Mouse (Mus musculus) midbrain, embryonic 16.5 days (tissue): Measurements from ENCODE around the gene Trpm2. TPM values are rescaled to one million over a fixed set of nuclear protein-coding genes. Genes with fewer than 3 reads are reported as not detected.
A peak's percentile ranks its signal among the peaks of the same experiment; 100 is the strongest.

Experiments used
- ATAC-seq: fragments of 200-750 bp; cut with Nextera tagmentation; 2 replicates; pipeline ENCODE4 v1.8.0; 2017; ENCODE audit warnings: moderate TSS enrichment
- H3K27ac ChIP-seq: fragments of 300-500 bp; sonication (generic); 2 replicates; pipeline ENCODE4 v1.5.1; 2014; ENCODE audit warnings: mild to moderate bottlenecking, low read length, mixed read lengths
- H3K27me3 ChIP-seq: fragments of 300-500 bp; sonication (generic); 2 replicates; pipeline ENCODE4 v1.6.1; 2014; ENCODE audit warnings: low read depth, low read length, mixed read lengths; ENCODE audit not compliant: control insufficient read depth, insufficient read depth
- H3K36me3 ChIP-seq: fragments of 300-500 bp; sonication (generic); 2 replicates; pipeline ENCODE4 v1.6.1; 2014; ENCODE audit warnings: mild to moderate bottlenecking, low read length, moderate library complexity, mixed read lengths; ENCODE audit not compliant: control insufficient read depth, insufficient read depth
- H3K4me1 ChIP-seq: fragments of 300-500 bp; sonication (generic); 2 replicates; pipeline ENCODE4 v1.6.1; 2014; ENCODE audit warnings: mild to moderate bottlenecking, low read length, mixed read lengths; ENCODE audit not compliant: control insufficient read depth, insufficient read depth
- H3K4me2 ChIP-seq: fragments of 300-500 bp; sonication (generic); 2 replicates; pipeline ENCODE4 v1.6.1; 2014; ENCODE audit warnings: mild to moderate bottlenecking, low read length, mixed read lengths
- H3K4me3 ChIP-seq: fragments of 300-500 bp; sonication (generic); 2 replicates; pipeline ENCODE4 v1.5.1; 2014; ENCODE audit warnings: low read depth, mild to moderate bottlenecking, low read length, moderate library complexity, mixed read lengths
- H3K9ac ChIP-seq: fragments of 300-500 bp; sonication (generic); 2 replicates; pipeline ENCODE4 v1.6.1; 2014; ENCODE audit warnings: low read depth, low read length, mixed read lengths
- H3K9me3 ChIP-seq: fragments of 300-500 bp; sonication (generic); replicated peaks from 2 replicates; pipeline ENCODE4 v1.6.1; 2014; ENCODE audit warnings: mild to moderate bottlenecking, low read length, mixed read lengths; ENCODE audit not compliant: control insufficient read depth, poor library complexity, severe bottlenecking
- WGBS: fragments of 180-500 bp; shearing (Covaris S2); extraction: QIAGEN DNeasy Blood & Tissue Kit; methylation state at CpG from one replicate; pipeline ENCODE4 v1.1.7; 2014; 5-methylcytosine and 5-hydroxymethylcytosine counted together
- polyA plus RNA-seq: library from polyadenylated mRNA; unstranded; fragments of >200 nt; fragmentation: Nextera tagmentation; extraction: Ambion mirVana; gene quantifications from 2 replicates; pipeline ENCODE4 v1.2.1, GENCODE M21; 2015

Trpm2 gene
- polyA plus RNA-seq, 1 experiment from 2014 or later = 6.4 TPM

DNA sequence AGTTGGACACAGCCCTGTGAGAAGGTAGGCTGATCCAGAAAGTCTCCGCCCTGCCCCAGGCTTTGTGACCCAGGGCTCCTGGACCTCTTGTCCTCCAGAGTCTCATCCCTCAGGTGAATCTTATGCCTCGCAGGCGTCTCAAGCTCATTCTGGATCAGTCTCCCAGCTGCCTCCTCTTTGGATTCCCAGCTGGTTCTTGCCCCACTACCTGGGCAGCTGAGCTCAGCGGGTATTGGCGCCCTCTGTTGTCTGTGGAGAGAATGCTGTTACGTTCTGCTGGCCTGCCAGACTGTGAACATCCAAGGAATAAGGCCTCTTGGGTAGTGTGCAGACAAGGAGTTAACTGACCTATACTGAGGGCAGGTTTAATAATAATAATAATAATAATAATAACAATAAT is 91.4 kb downstream of the Trpm2 start:
- Histone ChIP-seq H3K27ac (no peak overlapping the region), H3K4me1 (no peaks in the 10 kb centered on the region), H3K9ac (no peak overlapping the region), H3K4me3 (no peak overlapping the region), H3K27me3 (no peaks in the 10 kb centered on the region), H3K4me2 (no peak overlapping the region), H3K9me3 (no peaks in the 10 kb centered on the region), H3K36me3 (no peaks in the 10 kb centered on the region)
- WGBS = 56% methylated on average over 6 of the region's 6 CpGs
- no peak for ATAC-seq

DNA sequence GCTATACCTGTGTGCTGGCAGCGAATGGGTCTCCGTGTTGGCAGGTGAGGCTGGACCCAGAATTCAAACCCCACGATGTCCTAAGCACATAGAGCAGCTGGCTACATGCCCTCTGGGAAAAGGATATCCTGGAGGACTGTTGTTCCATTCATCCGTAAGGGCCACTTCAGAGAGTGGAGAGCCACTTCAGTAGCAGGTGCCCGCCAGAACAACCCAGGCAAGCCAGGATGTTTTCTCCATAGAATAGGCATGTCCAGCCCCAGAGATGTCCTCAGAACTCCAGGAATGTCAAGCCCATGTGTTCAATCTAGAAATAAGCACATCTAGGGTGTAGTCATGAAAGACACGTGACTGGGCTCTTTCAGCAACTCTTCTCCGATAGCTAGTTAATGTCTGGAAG is 100.7 kb downstream of the Trpm2 start:
- no peak for ATAC-seq
- H3K9me3 ChIP-seq = no peaks in the 10 kb centered on the region
- no peaks in the 10 kb centered on the region for H3K36me3 ChIP-seq
- H3K4me2 ChIP-seq = no peak overlapping the region
- 87% methylated on average over 7 of the region's 7 CpGs for WGBS
- H3K4me3 ChIP-seq = no peak overlapping the region
- H3K4me1 ChIP-seq = no peaks in the 10 kb centered on the region
- H3K9ac ChIP-seq = no peak overlapping the region
- no peaks in the 10 kb centered on the region for H3K27me3 ChIP-seq
- H3K27ac ChIP-seq = no peak overlapping the region

DNA sequence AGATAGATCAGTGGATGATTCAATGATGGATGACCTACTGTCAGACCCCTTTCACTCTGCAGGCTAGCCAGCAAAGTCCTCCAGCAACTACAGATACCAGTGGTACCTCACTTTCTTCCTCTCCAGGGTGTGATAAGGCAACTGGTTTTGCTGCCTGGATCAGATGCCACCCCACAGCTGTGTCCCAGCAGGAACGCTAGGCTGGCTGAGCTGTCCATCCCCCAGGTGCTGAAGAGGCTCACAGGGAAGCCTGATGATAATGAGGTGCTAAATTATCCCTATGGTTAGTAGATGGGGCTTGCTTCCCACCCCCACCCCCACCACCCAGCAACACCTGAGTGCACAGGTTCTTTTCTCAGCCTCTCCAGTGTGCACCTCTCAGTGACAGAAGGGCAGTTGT is 102.8 kb downstream of the Trpm2 start:
- no peak overlapping the region for H3K9ac ChIP-seq
- no peak overlapping the region for H3K27ac ChIP-seq
- no peaks in the 10 kb centered on the region for H3K9me3 ChIP-seq
- no peaks in the 10 kb centered on the region for H3K36me3 ChIP-seq
- H3K27me3 ChIP-seq = no peaks in the 10 kb centered on the region
- H3K4me3 ChIP-seq = no peak overlapping the region
- 33% methylated on average over 1 of the region's 1 CpGs for WGBS
- no peak overlapping the region for H3K4me2 ChIP-seq
- no peak for ATAC-seq
- H3K4me1 ChIP-seq = no peaks in the 10 kb centered on the region

DNA sequence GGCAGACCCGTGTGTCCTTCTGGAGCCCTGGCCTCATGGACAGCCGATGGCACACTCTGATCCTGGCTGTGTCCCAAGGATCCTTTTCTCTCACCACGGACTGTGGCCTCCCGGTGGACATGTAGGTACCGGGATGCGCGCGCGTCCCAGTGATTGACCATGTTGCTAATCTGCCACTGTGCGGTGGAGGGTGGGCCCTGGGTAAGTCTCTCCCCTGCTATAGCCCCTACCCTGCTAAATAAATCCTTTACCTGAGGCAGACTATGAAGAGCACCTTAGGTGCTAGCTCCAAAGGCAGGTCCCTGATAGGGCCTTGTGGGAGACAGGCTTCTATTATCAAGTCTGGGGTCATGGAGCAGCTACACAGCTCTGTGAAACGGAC is 105.6 kb downstream of the Trpm2 start:
- no peaks in the 10 kb centered on the region for H3K36me3 ChIP-seq
- ATAC-seq = no peak; the same call in 1 of the 2 replicates
- 36% methylated on average over 11 of the region's 11 CpGs for WGBS
- no peak overlapping the region for H3K27ac ChIP-seq
- H3K4me3 ChIP-seq = peak overlapping the region; percentile 10; the same call in 1 of the 2 replicates
- H3K9me3 ChIP-seq = no peaks in the 10 kb centered on the region
- H3K27me3 ChIP-seq = no peaks in the 10 kb centered on the region
- peak overlapping the region; percentile 16 for H3K4me2 ChIP-seq
- H3K4me1 ChIP-seq = no peaks in the 10 kb centered on the region
- 0 out of 2 replicates have a peak overlapping the region, but pooled peaks have one; percentile 11 for H3K9ac ChIP-seq

DNA sequence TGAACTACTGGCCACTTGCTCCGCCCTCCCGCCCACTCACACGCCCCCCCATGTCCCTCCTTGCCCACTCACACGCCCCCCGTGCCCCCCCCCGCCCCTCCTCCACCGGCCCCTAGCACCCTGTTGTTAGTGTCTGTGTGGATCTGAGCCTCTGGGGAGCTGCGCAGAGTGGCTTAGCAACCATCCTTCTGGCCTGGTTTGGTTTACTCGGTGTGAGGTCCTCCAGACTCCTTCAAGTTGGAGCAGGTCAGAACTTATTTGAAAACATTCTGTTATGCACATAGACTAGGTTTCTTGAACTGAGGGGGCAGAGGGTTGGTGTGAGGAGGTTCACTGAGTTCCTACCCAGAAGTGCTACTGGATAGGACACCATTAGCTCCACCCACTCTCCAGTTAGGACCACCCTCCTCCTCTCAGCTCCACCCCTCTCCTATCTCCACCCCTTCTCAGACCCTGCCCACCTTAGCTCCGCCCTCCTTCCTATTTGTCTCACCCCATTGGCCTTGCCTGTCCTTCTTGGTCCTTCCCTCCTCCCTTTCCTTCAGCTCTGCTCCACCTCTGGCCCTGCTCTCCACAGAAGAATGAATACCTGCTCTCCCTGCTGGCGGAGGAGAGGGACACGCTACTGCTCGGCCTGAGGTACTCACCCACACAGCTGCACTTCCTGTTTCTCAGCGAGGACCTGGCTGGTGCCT is 106.1 kb downstream of the Trpm2 start:
- Histone ChIP-seq H3K9ac (0 out of 2 replicates have a peak overlapping the region, but pooled peaks have one; percentile 11), H3K4me2 (peak overlapping the region; percentile 16), H3K27ac (no peak overlapping the region), H3K27me3 (no peaks in the 10 kb centered on the region), H3K9me3 (no peaks in the 10 kb centered on the region), H3K4me1 (no peaks in the 10 kb centered on the region), H3K36me3 (no peaks in the 10 kb centered on the region), H3K4me3 (peak overlapping the region; percentile 10; the same call in 1 of the 2 replicates)
- ATAC-seq = peak; percentile 78
- 41% methylated on average over 13 of the region's 14 CpGs for WGBS

DNA sequence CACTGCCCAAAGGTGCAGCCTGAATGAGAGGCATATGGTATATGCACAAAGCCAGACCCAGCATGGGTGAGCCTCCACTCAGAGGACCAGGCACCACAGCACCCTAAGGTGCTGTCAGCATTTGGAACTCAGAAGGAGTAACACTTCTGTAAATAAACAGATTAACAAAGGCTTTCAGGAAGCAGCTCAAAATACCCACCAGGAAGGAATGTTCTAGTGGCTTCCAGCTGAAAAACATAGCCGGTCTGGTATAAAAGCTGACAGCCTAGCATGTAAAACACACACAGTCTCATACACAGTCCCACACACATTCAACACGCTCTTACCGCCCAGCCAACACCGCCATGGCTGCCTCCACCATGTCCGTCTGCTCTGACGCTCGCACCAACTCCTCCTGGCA is 108.7 kb downstream of the Trpm2 start, which contains the start of gene Gm3285:
TSS of gene Gm3285 (plus strand) at position 301 of the 400 bp plus-strand sequence.
- H3K9ac ChIP-seq = no peak within 1 kb of the TSS

More for the DNA sequence above, 108.7 kb downstream of the Trpm2 start, which contains the start of gene Gm3285:
- Histone ChIP-seq H3K36me3 (no peaks in the 10 kb centered on the region), H3K4me2 (no peak within 1 kb of the TSS), H3K4me1 (no peaks in the 10 kb centered on the region), H3K27me3 (no peaks in the 10 kb centered on the region), H3K27ac (no peak within 1 kb of the TSS), H3K4me3 (no peak within 1 kb of the TSS), H3K9me3 (peaks cover 3% of the 10 kb centered on the region; the same call in 1 of the 2 replicates)
- ATAC-seq = no peak
- 43% methylated on average over 7 of the region's 7 CpGs for WGBS

Other genes with a start within 250 kb of the Trpm2 start
- not detected in 2 replicates for gene Krtap12-1, start 250.0 kb downstream of the Trpm2 start, polyA plus RNA-seq
- gene Gm10100, start 244.1 kb downstream of the Trpm2 start, polyA plus RNA-seq = not detected in 2 replicates
- gene Gm18596, start 227.9 kb downstream of the Trpm2 start, polyA plus RNA-seq = not detected in 2 replicates
- not detected in 2 replicates for gene Gm9736, start 219.2 kb downstream of the Trpm2 start, polyA plus RNA-seq
- not detected in 2 replicates for gene Gm3233, start 210.9 kb downstream of the Trpm2 start, polyA plus RNA-seq
- not detected in 2 replicates for gene Gm3238, start 199.2 kb downstream of the Trpm2 start, polyA plus RNA-seq
- not detected in 2 replicates for gene Gm7138, start 193.6 kb downstream of the Trpm2 start, polyA plus RNA-seq
- gene Gm3250, start 188.0 kb downstream of the Trpm2 start, polyA plus RNA-seq = not detected in 2 replicates
- gene Gm7137, start 182.4 kb downstream of the Trpm2 start, polyA plus RNA-seq = not detected in 2 replicates
- gene Gm9639, start 175.5 kb downstream of the Trpm2 start, polyA plus RNA-seq = not detected in 2 replicates
- not detected in 2 replicates for gene Gm19668, start 171.4 kb downstream of the Trpm2 start, polyA plus RNA-seq
- not detected in 2 replicates for gene Gm9507, start 158.7 kb downstream of the Trpm2 start, polyA plus RNA-seq
- not detected in 2 replicates for gene Gm2696, start 155.9 kb downstream of the Trpm2 start, polyA plus RNA-seq
- gene Krtap10-4, start 143.5 kb downstream of the Trpm2 start, polyA plus RNA-seq = not detected in 2 replicates
- not detected in 2 replicates for gene Krtap10-10, start 134.6 kb downstream of the Trpm2 start, polyA plus RNA-seq
- not detected in 2 replicates for gene Gm36176, start 123.8 kb downstream of the Trpm2 start, polyA plus RNA-seq
- gene Gm10318, start 117.7 kb downstream of the Trpm2 start, polyA plus RNA-seq = not detected in 2 replicates
- gene Gm3285, start 108.6 kb downstream of the Trpm2 start, polyA plus RNA-seq = not detected in 2 replicates
- 25.4 and 28.7 TPM in 2 replicates for gene Lrrc3, start 68.0 kb downstream of the Trpm2 start, polyA plus RNA-seq
- gene 1810043G02Rik, start 8.0 kb upstream of the Trpm2 start, polyA plus RNA-seq = 47.9 and 48.1 TPM in 2 replicates
- 129 and 133 TPM in 2 replicates for gene Pfkl, start 39.5 kb upstream of the Trpm2 start, polyA plus RNA-seq
- gene Dnmt3l, start 71.4 kb upstream of the Trpm2 start, polyA plus RNA-seq = not detected in 2 replicates
- 0.11 and 0.19 TPM in 2 replicates for gene Aire, start 73.0 kb upstream of the Trpm2 start, polyA plus RNA-seq
- 0.52 and 0.64 TPM in 2 replicates for gene Icosl, start 98.7 kb upstream of the Trpm2 start, polyA plus RNA-seq
- 24.9 and 34.2 TPM in 2 replicates for gene D10Jhu81e, start 199.2 kb upstream of the Trpm2 start, polyA plus RNA-seq
- gene Pwp2, start 214.6 kb upstream of the Trpm2 start, polyA plus RNA-seq = 18.1 and 19.0 TPM in 2 replicates